11 mouse cellular contexts compared by ENCODE assay signal in the genomic region with DNA sequence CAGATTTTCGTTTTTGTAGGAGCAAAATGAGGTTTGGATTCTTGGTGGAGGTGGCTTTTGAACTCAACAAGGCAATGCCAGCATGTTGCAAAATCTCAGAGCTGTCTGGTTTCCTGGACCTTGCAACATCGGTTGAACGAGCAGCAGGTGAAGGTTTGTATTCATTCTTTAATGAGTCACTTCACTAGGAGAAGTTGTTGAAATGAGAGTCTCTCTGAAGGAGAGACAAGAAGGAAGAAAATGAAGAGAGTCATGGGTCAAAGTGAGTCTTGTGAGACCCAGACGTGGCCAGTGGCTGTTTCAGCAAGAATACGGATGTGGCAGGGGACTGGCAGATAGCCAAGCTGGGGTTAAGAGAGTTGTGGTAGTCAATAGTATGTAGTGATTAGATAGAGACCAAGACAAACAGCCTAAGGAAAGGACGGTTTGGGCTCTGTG. TPM values are rescaled to one million over a fixed set of nuclear protein-coding genes. Genes with fewer than 3 reads are reported as not detected.
DNase-seq lines count a peak whose midpoint lies in the region; ATAC-seq lines count a peak whose summit lies in the region.
"Had no signal": no experiment of that assay in that cellular context is flagged by ENCODE, and none has a peak within 500 bp of the region (broad histone marks: within the 10 kb centered on the region; RNA-seq: fewer than 3 reads in every experiment).

No protein-coding gene starts in this region.

- H3K9ac ChIP-seq in midbrain, embryonic 14.5 days (replicated peaks; ENCODE audit: low read length), result no peak overlapping the region
- no peak overlapping the region for H3K9ac ChIP-seq in forebrain, embryonic 12.5 days
- H3K9ac ChIP-seq: limb, embryonic 12.5 days had no signal

- no peak overlapping the region for H3K4me2 ChIP-seq in midbrain, embryonic 14.5 days (ENCODE audit: low read length)
- H3K4me2 ChIP-seq in forebrain, embryonic 12.5 days, result no peak overlapping the region
- H3K4me2 ChIP-seq: limb, embryonic 12.5 days had no signal

- H3K27ac ChIP-seq in midbrain, embryonic 14.5 days (replicated peaks; ENCODE audit: low read depth, low read length), result no peak overlapping the region
- H3K27ac ChIP-seq in forebrain, embryonic 12.5 days, result no peak overlapping the region
- H3K27ac ChIP-seq: heart, embryonic 10.5 days; limb, embryonic 12.5 days had no signal

- H3K27me3 ChIP-seq in midbrain, embryonic 14.5 days (ENCODE audit: control insufficient read depth, insufficient read depth, low read length), result no peaks in the 10 kb centered on the region
- H3K27me3 ChIP-seq in forebrain, embryonic 12.5 days, result no peaks in the 10 kb centered on the region
- H3K27me3 ChIP-seq: limb, embryonic 12.5 days had no signal

- no peak overlapping the region for H3K4me3 ChIP-seq in midbrain, embryonic 14.5 days (replicated peaks; ENCODE audit: low read depth, low read length)
- H3K4me3 ChIP-seq in forebrain, embryonic 12.5 days (replicated peaks), result no peak overlapping the region
- H3K4me3 ChIP-seq: heart, embryonic 10.5 days; limb, embryonic 12.5 days had no signal

- intact Hi-C loops in left cerebral cortex, postnatal 4 days (cut with DNase I), result no loop called here

- 83% methylated on average over 6 of the region's 6 CpGs for WGBS in midbrain, embryonic 14.5 days
- WGBS in forebrain, embryonic 12.5 days, result 77% methylated on average over 6 of the region's 6 CpGs

- no peaks in the 10 kb centered on the region for H3K4me1 ChIP-seq in midbrain, embryonic 14.5 days (ENCODE audit: control insufficient read depth, insufficient read depth, low read length)
- no peaks in the 10 kb centered on the region for H3K4me1 ChIP-seq in forebrain, embryonic 12.5 days
- H3K4me1 ChIP-seq: heart, embryonic 10.5 days; limb, embryonic 12.5 days had no signal

- H3K36me3 ChIP-seq in midbrain, embryonic 14.5 days (ENCODE audit: control insufficient read depth, insufficient read depth, low read length), result no peaks in the 10 kb centered on the region
- H3K36me3 ChIP-seq in forebrain, embryonic 12.5 days (replicated peaks), result no peaks in the 10 kb centered on the region
- H3K36me3 ChIP-seq: heart, embryonic 10.5 days; limb, embryonic 12.5 days had no signal

- DNase-seq in layer of hippocampus, adult 9-11 months, result peak; percentile 80
- no peak for DNase-seq in layer of hippocampus, postnatal 10 days (ENCODE audit: low spot score in 2 of 2)
- peak; percentile 26 for DNase-seq in brain, adult 2 months (ENCODE audit: low read depth, low spot score)
- peak; percentile 18 for DNase-seq in kidney, postnatal 14 days
- no peak for DNase-seq in midbrain, embryonic 14.5 days
- DNase-seq in left cerebral cortex, postnatal 4 days, result no peak

- H3K9me3 ChIP-seq in midbrain, embryonic 14.5 days (ENCODE audit: control insufficient read depth, low read length), result no peaks in the 10 kb centered on the region
- H3K9me3 ChIP-seq in forebrain, embryonic 12.5 days, result no peaks in the 10 kb centered on the region
- H3K9me3 ChIP-seq: heart, embryonic 10.5 days; limb, embryonic 12.5 days had no signal

- ATAC-seq in megakaryocyte progenitor cell, adult 5-6 weeks (replicated peaks; ENCODE audit: poor library complexity), result peak; percentile 85
- ATAC-seq in midbrain, embryonic 14.5 days (ENCODE audit: low FRiP score, low TSS enrichment), result no peak
- ATAC-seq in forebrain, embryonic 12.5 days (ENCODE audit: low FRiP score), result no peak
- ATAC-seq: forebrain, embryonic 14.5 days had no signal

RNA-seq across cellular contexts. Expression of a gene that starts 18.2 kb away (rescaled TPM):
- total RNA-seq in layer of hippocampus, postnatal 10 days (2021), result 10 to 100 TPM; 96.3 to 98.5 TPM
- 27.0 and 30.0 TPM in 2 replicates for total RNA-seq in megakaryocyte progenitor cell, adult 5-6 weeks (2015)
- total RNA-seq in megakaryocyte progenitor cell, adult 5-6 weeks (2017), result 40.4 and 44.8 TPM in 2 replicates
- polyA plus RNA-seq in midbrain, embryonic 14.5 days (2014; fragmentation: Nextera tagmentation; extraction: Ambion mirVana), result 21.0 and 28.2 TPM in 2 replicates
- total RNA-seq in left cerebral cortex, postnatal 4 days (2021), result 100 to 1,000 TPM; 112 to 115 TPM
- 16.6 and 17.9 TPM in 2 replicates for polyA plus RNA-seq in forebrain, embryonic 12.5 days (2016; fragmentation: Nextera tagmentation; extraction: Ambion mirVana)

RNA-seq across cellular contexts. Expression of a gene that starts 30.0 kb away (rescaled TPM):
- under 1 TPM; 0.30 to 0.80 TPM for total RNA-seq in layer of hippocampus, postnatal 10 days (2021)
- total RNA-seq in megakaryocyte progenitor cell, adult 5-6 weeks (2015), result not detected in 2 replicates
- total RNA-seq in megakaryocyte progenitor cell, adult 5-6 weeks (2017), result not detected in 2 replicates
- 0.34 and 0.85 TPM in 2 replicates for polyA plus RNA-seq in midbrain, embryonic 14.5 days (2014; fragmentation: Nextera tagmentation; extraction: Ambion mirVana)
- under 1 TPM; 0.42 to 0.60 TPM for total RNA-seq in left cerebral cortex, postnatal 4 days (2021)
- not detected in 2 replicates for polyA plus RNA-seq in forebrain, embryonic 12.5 days (2016; fragmentation: Nextera tagmentation; extraction: Ambion mirVana)
- polyA plus RNA-seq: heart, embryonic 10.5 days; limb, embryonic 12.5 days had no signal

Comparison
In these comparisons a context has a peak if more than half of its experiments do, and no peak if none do; other contexts are left out.
1. DNase-seq: peak in layer of hippocampus, adult 9-11 months (single experiment), brain, adult 2 months (single experiment) and kidney, postnatal 14 days (single experiment); none in layer of hippocampus, postnatal 10 days (0 of 2), midbrain, embryonic 14.5 days (single experiment) and left cerebral cortex, postnatal 4 days (single experiment).